Mouse (Mus musculus): ENCODE results near the gene D10Jhu81e.
"Not testable (repeated sequence)": the region's sequence is repeated elsewhere in the genome, so short reads cannot be mapped to it uniquely, and the experiment has no call there.

Gene D10Jhu81e

GRCm38 (mm10) chr10:78129423-78129822 lies 40.2 kb downstream of the D10Jhu81e start:
- DNase-seq = no peak

GRCm38 (mm10) chr10:78128647-78129046 lies 40.9 kb downstream of the D10Jhu81e start:
- no peak for DNase-seq

- no peak for DNase-seq
Measured at GRCm38 (mm10) chr10:78127931-78128330, 41.7 kb downstream of the D10Jhu81e start.

- no peak for DNase-seq
Measured at GRCm38 (mm10) chr10:78127046-78127870, 42.3 kb downstream of the D10Jhu81e start.

GRCm38 (mm10) chr10:78126311-78126710 lies 43.3 kb downstream of the D10Jhu81e start:
- no peak for DNase-seq

- not testable (repeated sequence) for DNase-seq
Measured at GRCm38 (mm10) chr10:78125061-78125460, 44.5 kb downstream of the D10Jhu81e start.

GRCm38 (mm10) chr10:78124137-78124536 lies 45.4 kb downstream of the D10Jhu81e start:
- not testable (repeated sequence) for DNase-seq

- DNase-seq = no peak
Measured at GRCm38 (mm10) chr10:78119422-78119821, 50.2 kb downstream of the D10Jhu81e start.

GRCm38 (mm10) chr10:78115153-78115552 lies 54.4 kb downstream of the D10Jhu81e start:
- DNase-seq = no peak

- no peak for DNase-seq
Measured at GRCm38 (mm10) chr10:78114521-78115092, 55.0 kb downstream of the D10Jhu81e start.

Measured in liver (tissue).